Mouse (Mus musculus) C2C12 (cell line): ENCODE results near the gene Pqbp1. TPM values are rescaled to one million over a fixed set of nuclear protein-coding genes. Genes with fewer than 3 reads are reported as not detected.
"Not testable (repeated sequence)": the region's sequence is repeated elsewhere in the genome, so short reads cannot be mapped to it uniquely, and the experiment has no call there.

ENCODE experiments used
- H3K27me3 ChIP-seq: one replicate; pipeline ENCODE4 v1.6.1; 2011; ENCODE audit not compliant: control insufficient read depth, insufficient read depth, insufficient read length
- H3K36me3 ChIP-seq: one replicate; pipeline ENCODE4 v1.6.1; 2011; ENCODE audit not compliant: control insufficient read depth, insufficient read depth
- H3K4me3 ChIP-seq: one replicate; pipeline ENCODE4 v1.5.1; 2011; ENCODE audit warnings: mild to moderate bottlenecking, control low read depth; ENCODE audit not compliant: poor library complexity, insufficient read depth, severe bottlenecking
- H3K79me2 ChIP-seq: one replicate; pipeline ENCODE4 v1.6.1; 2011; ENCODE audit not compliant: control insufficient read depth, insufficient read depth
- H3K79me3 ChIP-seq: one replicate; pipeline ENCODE4 v1.6.1; 2011; ENCODE audit warnings: low read depth, control low read depth
- H3ac ChIP-seq: one replicate; pipeline ENCODE3; 2011; ENCODE audit warnings: low read depth; ENCODE audit not compliant: control insufficient read depth, insufficient read length
- CEBPB ChIP-seq: IDR thresholded peaks from one replicate; pipeline ENCODE4 v1.6.1; 2011; ENCODE audit warnings: low read depth, mild to moderate bottlenecking, control low read depth, moderate library complexity
- CTCF ChIP-seq: IDR thresholded peaks from one replicate; pipeline ENCODE4 v1.5.1; 2011; ENCODE audit not compliant: control insufficient read depth, insufficient read depth, insufficient read length
- FOSL1 ChIP-seq: IDR thresholded peaks from one replicate; pipeline ENCODE4 v1.8.0; 2011; ENCODE audit warnings: mild to moderate bottlenecking, low read length; ENCODE audit not compliant: poor library complexity, insufficient read depth, severe bottlenecking
- MAX ChIP-seq: IDR thresholded peaks from one replicate; pipeline ENCODE4 v1.6.1; 2011; ENCODE audit warnings: mild to moderate bottlenecking, control low read depth
- MYOD1 ChIP-seq: IDR thresholded peaks from one replicate; pipeline ENCODE4 v1.6.1; 2011; ENCODE audit warnings: low read depth; ENCODE audit not compliant: control insufficient read depth, insufficient read length
- MYOG ChIP-seq: IDR thresholded peaks from one replicate; pipeline ENCODE4 v1.6.1; 2011; ENCODE audit not compliant: control insufficient read depth, insufficient read length; ENCODE audit errors: extremely low read depth
- USF1 ChIP-seq: IDR thresholded peaks from one replicate; pipeline ENCODE4 v1.6.1; 2011; ENCODE audit warnings: low read depth, mild to moderate bottlenecking, control low read depth, moderate library complexity
- polyA plus RNA-seq: library from polyadenylated mRNA; unstranded; fragments of >200 nt; fragmentation: generic; extraction: Trizol; gene quantifications from one replicate; pipeline ENCODE4 v1.2.1, GENCODE M21; 2012; ENCODE audit warnings: missing spikeins

The Pqbp1 gene
- polyA plus RNA-seq, 1 experiment, result 79.2 TPM

DNA sequence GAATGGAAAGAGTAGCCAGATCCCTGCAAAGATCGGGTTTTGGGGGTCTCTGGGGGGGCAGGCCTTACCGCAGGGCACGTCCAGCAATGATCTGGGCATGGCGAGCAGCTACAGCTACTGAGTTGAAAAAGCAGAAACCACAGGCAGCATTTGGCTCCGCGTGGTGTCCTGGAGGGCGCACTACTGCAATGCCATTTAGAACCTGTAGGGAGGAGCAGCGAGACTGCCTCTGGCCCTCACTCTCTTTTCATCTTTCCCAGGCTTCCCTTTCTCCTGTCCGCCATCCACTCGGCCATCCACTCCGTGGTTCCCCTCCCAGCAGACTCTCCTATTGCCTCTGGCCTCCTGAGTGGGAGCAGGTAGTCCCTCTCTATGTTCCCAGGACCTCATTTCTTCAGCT lies 37.8 kb upstream of the Pqbp1 start:
- H3K27me3 ChIP-seq, result no peaks in the 10 kb centered on the region
- no peaks in the 10 kb centered on the region for H3K79me2 ChIP-seq
- H3K79me3 ChIP-seq, result no peaks in the 10 kb centered on the region
- TF ChIP-seq MYOD1, result no peak
- H3ac ChIP-seq, result no peak overlapping the region
- no peak overlapping the region for H3K4me3 ChIP-seq
- H3K36me3 ChIP-seq, result peaks cover 3% of the 10 kb centered on the region

DNA sequence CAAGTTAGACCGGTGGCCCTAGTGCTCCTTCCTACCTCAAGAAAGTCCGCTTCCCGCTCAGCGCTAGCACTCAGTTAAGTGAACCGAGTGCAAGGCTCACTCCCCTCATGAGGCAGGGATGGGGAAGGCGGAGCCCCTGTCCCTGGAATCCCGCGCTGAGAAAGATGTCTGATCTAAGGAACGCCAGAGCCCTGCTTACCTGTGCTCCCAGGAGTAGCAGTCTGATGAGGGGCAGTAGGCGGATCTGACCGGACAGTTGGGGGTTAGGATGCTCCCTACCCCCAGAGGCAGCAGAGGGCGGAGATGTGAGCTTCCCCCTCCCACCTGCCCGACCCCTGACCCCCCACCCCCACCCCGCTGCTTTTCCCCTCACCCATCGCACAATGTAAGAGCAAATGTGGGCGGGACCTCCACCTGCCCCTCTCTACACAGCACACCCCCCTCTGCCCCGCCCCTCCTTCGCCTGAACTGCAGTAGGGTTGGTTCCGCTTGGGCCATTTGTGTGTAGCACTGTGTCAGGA lies 29.3 kb upstream of the Pqbp1 start, which contains the start of gene Eras:
Gene Eras (minus strand): TSS at position 338 of the 521 bp plus-strand sequence.
- Histone ChIP-seq H3K36me3 (no peaks in the 10 kb centered on the region), H3ac (no peak within 1 kb of the TSS), H3K4me3 (no peak within 1 kb of the TSS), H3K79me2 (no peaks in the 10 kb centered on the region), H3K27me3 (peaks cover 14% of the 10 kb centered on the region), H3K79me3 (no peaks in the 10 kb centered on the region)
- TF ChIP-seq CEBPB (no peak), MAX (no peak), USF1 (no peak), CTCF (no peak), MYOD1 (no peak), MYOG (no peak), FOSL1 (no peak)

DNA sequence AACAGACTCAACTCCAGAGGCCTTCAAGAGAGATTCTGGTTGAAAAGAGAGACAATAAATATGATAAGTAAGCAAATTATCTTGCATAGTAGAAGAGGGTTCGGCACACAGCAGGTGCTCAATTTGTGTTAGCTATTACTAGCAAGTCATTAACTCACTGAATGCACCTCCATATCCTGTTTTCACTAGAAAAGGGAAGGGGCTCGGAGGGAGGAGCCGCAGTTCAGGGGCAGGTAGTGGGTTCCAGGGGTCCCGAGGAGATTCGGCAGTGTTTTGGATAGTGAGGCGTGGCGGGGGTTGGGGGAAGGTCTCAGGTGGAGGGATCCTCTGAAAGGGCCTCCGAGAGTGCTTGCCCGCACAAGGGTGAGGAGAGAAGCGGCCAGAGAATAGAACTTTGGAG lies 28.0 kb upstream of the Pqbp1 start:
- H3ac ChIP-seq, result no peak overlapping the region
- peaks cover 26% of the 10 kb centered on the region for H3K27me3 ChIP-seq
- no peaks in the 10 kb centered on the region for H3K36me3 ChIP-seq
- TF ChIP-seq FOSL1, result no peak
- TF ChIP-seq CEBPB, result no peak
- TF ChIP-seq MAX, result no peak
- no peak for TF ChIP-seq CTCF
- TF ChIP-seq MYOG, result no peak
- no peak for TF ChIP-seq USF1
- no peak for TF ChIP-seq MYOD1
- no peak overlapping the region for H3K4me3 ChIP-seq
- no peaks in the 10 kb centered on the region for H3K79me3 ChIP-seq
- no peaks in the 10 kb centered on the region for H3K79me2 ChIP-seq

DNA sequence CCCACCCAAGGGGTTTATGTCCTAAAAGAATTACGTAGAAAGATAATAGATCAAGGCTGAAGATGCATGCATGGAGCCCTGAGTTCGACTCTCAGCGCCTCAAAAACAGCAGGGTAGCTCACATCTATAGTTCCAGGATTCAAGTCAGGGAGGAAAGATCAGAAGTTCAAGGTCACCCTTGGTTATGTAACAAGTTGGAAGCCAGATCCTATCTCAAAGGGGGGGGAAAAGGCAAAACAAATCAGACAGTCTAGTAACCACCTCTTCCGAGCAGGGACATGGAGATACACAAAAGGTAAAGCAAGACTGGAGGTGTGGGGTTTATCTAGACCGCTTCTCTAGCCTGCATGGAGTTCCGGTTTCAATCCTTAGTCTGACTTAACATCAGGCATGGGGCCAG lies 27.2 kb upstream of the Pqbp1 start:
- no peak overlapping the region for H3ac ChIP-seq
- H3K79me3 ChIP-seq, result no peaks in the 10 kb centered on the region
- no peaks in the 10 kb centered on the region for H3K36me3 ChIP-seq
- H3K4me3 ChIP-seq, result no peak overlapping the region
- no peaks in the 10 kb centered on the region for H3K79me2 ChIP-seq
- TF ChIP-seq CTCF (no peak), MYOG (no peak), MAX (no peak), MYOD1 (no peak), USF1 (no peak), FOSL1 (no peak), CEBPB (no peak)
- peaks cover 31% of the 10 kb centered on the region for H3K27me3 ChIP-seq

DNA sequence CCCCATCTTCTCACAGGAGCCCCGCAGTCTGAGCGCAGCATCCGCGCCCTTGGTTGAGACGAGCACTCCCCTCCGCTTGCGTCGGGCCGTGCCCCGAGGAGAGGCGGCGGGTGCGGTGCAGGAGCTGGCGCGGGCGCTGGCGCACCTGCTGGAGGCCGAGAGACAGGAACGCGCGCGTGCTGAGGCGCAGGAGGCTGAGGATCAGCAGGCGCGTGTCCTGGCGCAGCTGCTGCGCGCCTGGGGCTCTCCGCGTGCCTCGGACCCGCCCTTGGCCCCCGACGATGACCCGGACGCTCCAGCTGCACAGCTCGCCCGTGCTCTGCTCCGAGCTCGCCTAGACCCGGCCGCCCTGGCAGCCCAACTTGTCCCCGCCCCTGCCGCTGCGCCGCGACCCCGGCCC lies 23.0 kb upstream of the Pqbp1 start:
- H3K4me3 ChIP-seq, result no peak overlapping the region
- H3K27me3 ChIP-seq, result peaks cover 33% of the 10 kb centered on the region

DNA sequence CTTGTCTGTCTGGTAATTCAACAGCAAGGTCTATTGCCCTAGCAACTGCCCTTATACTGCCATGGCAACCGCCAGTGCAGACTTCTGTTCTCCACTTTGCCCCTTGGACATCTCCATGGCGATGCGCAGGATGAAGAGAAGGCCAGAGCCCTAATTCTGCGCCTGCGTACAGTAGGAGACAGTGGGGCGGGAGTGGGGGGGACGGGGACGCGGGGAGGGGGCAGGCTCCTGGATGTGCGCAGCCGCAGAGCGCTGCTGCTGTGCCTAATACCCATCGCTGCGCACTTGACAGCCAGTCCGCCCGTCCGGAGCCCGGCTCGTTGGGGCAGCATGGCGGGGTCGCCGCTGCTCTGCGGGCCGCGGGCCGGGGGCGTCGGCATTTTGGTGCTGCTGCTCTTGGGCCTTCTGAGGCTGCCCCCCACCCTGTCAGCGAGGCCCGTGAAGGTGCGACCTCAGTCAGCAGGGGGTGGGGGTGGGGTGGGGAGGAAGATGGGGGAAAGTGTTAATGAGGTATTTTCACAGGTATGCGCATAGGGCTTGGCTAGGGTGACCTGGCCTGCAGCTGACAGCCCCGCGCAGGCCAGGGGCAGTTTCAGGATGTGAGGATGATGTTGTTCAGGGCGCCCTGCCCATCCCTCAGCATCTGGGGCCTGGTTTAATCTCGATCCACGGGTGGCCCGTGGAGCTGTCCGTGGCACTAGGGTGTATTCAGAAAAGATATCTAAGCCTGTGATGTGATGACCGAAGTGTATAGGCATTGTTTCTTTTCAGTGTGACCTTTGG lies 20.7 kb upstream of the Pqbp1 start, which contains the start of gene Pcsk1n:
Gene Pcsk1n (plus strand): TSS at position 222 of the 783 bp plus-strand sequence.
- H3K79me3 ChIP-seq, result no peaks in the 10 kb centered on the region
- H3K4me3 ChIP-seq, result no peak within 1 kb of the TSS
- TF ChIP-seq USF1 (no peak), CTCF (no peak), MYOG (no peak)
- no peaks in the 10 kb centered on the region for H3K36me3 ChIP-seq
- H3K79me2 ChIP-seq, result no peaks in the 10 kb centered on the region
- H3ac ChIP-seq, result no peak within 1 kb of the TSS
- peaks cover 28% of the 10 kb centered on the region for H3K27me3 ChIP-seq

More for the DNA sequence above, 23.0 kb upstream of the Pqbp1 start:
- Histone ChIP-seq H3K79me2 (no peaks in the 10 kb centered on the region), H3K79me3 (no peaks in the 10 kb centered on the region), H3ac (no peak overlapping the region), H3K36me3 (no peaks in the 10 kb centered on the region)
- TF ChIP-seq MAX (no peak), CEBPB (no peak), USF1 (no peak), CTCF (no peak), MYOG (no peak), MYOD1 (no peak), FOSL1 (no peak)

DNA sequence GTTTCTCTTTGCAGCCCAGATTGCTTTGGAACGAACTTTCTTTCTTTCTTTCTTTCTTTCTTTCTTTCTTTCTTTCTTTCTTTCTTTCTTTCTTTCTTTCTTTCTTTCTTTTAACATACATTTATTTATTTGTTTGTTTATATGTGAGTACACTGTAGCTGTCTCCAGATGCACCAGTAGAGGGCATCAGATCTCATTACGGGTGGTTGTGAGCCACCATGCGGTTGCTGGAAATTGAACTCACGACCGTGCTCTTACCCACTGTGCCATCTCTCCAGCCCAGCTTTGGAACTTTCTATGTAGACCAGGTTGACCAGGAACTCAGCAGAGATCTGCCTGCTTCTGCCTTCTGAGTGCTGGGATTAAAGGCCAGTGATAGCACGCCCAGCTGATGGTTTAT lies 18.9 kb upstream of the Pqbp1 start:
- H3ac ChIP-seq, H3K79me3 ChIP-seq, H3K4me3 ChIP-seq, H3K36me3 ChIP-seq, H3K79me2 ChIP-seq: not testable (repeated sequence)
- H3K27me3 ChIP-seq, result peaks cover 16% of the 10 kb centered on the region

DNA sequence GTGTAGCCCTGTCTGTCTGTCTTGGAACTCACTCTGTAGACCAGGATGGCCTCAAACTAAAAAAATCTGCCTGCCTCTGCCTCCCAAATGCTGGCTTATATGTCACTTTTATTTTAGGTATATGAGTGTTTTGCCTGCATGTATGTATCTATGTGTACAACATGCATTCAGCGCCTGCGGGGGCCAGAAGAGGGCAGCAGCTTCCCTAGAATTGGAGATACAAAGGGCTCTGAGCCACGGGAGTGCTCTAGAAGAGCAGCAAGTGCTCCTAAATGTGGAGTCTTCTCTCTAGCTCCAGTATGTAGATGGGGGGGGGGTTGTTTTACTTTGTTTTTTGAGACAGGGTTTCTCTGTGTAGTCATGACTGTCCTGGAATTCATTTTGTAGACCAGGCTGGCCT lies 16.6 kb upstream of the Pqbp1 start:
- not testable (repeated sequence) for H3ac ChIP-seq, H3K4me3 ChIP-seq, H3K79me3 ChIP-seq, H3K27me3 ChIP-seq, H3K36me3 ChIP-seq, H3K79me2 ChIP-seq
